Mouse (Mus musculus) stomach, postnatal 0 days (tissue): ENCODE measurements around the gene Sult6b2. TPM values are rescaled to one million over a fixed set of nuclear protein-coding genes. Genes with fewer than 3 reads are reported as not detected.

Source experiments
- ATAC-seq: fragments of 200-750 bp; cut with Nextera tagmentation; 2 replicates; pipeline ENCODE4 v1.8.0; 2017; ENCODE audit not compliant: low FRiP score, low TSS enrichment
- DNase-seq: peaks from one replicate; pipeline ENCODE4 v3.0.0-alpha.2; 2016; ENCODE audit warnings: low spot score
- H3K27ac ChIP-seq: fragments of 300-500 bp; sonication (generic); replicated peaks from 2 replicates; pipeline ENCODE4 v1.5.1; 2014; ENCODE audit warnings: mild to moderate bottlenecking, control low read depth
- H3K27me3 ChIP-seq: fragments of 300-500 bp; sonication (generic); 2 replicates; pipeline ENCODE4 v1.6.1; 2014; ENCODE audit warnings: low read length; ENCODE audit not compliant: control insufficient read depth, insufficient read depth
- H3K36me3 ChIP-seq: fragments of 300-500 bp; sonication (generic); 2 replicates; pipeline ENCODE4 v1.6.1; 2014; ENCODE audit warnings: low read length, mixed read lengths; ENCODE audit not compliant: control insufficient read depth, insufficient read depth
- H3K4me1 ChIP-seq: fragments of 300-500 bp; sonication (generic); replicated peaks from 2 replicates; pipeline ENCODE4 v1.6.1; 2014; ENCODE audit warnings: antibody characterized with exemption; ENCODE audit not compliant: control insufficient read depth, insufficient read depth
- H3K4me2 ChIP-seq: fragments of 300-500 bp; sonication (generic); replicated peaks from 2 replicates; pipeline ENCODE4 v1.6.1; 2014; ENCODE audit warnings: low read depth, mild to moderate bottlenecking, control low read depth, moderate library complexity
- H3K4me3 ChIP-seq: fragments of 300-500 bp; sonication (generic); 2 replicates; pipeline ENCODE4 v1.5.1; 2014; ENCODE audit warnings: low read depth, low read length, control low read depth
- H3K9ac ChIP-seq: fragments of 300-500 bp; sonication (generic); 2 replicates; pipeline ENCODE4 v1.6.1; 2014; ENCODE audit warnings: mild to moderate bottlenecking, low read length, control low read depth, mixed read lengths
- H3K9me3 ChIP-seq: fragments of 300-500 bp; sonication (generic); 2 replicates; pipeline ENCODE4 v1.6.1; 2016; ENCODE audit warnings: low read length; ENCODE audit not compliant: control insufficient read depth
- CTCF ChIP-seq: IDR thresholded peaks from 2 replicates; pipeline ENCODE4 v1.5.1; 2016; ENCODE audit warnings: antibody characterized with exemption, low read depth, mild to moderate bottlenecking, moderate library complexity
- EP300 ChIP-seq: optimal IDR thresholded peaks from 2 replicates; pipeline ENCODE3; 2016; ENCODE audit warnings: antibody characterized with exemption
- WGBS: fragments of 180-500 bp; shearing (Covaris S2); extraction: QIAGEN DNeasy Blood & Tissue Kit; methylation state at CpG from one replicate; pipeline ENCODE4 v1.1.7; 2014; 5-methylcytosine and 5-hydroxymethylcytosine counted together
- polyA plus RNA-seq: library from polyadenylated mRNA; unstranded; fragments of >200 nt; fragmentation: Nextera tagmentation; extraction: Ambion mirVana; gene quantifications from 2 replicates; pipeline ENCODE4 v1.2.1, GENCODE M21; 2015

Sult6b2 gene
- polyA plus RNA-seq, 1 experiment from 2014 or later = not detected

- no peaks in the 10 kb centered on the region for H3K4me1 ChIP-seq
- peak overlapping the region; percentile 30 for H3K4me2 ChIP-seq
- no peak for ATAC-seq
- H3K27me3 ChIP-seq = no peaks in the 10 kb centered on the region
- 28% methylated on average over 7 of the region's 7 CpGs for WGBS
- no peak for DNase-seq
- no peaks in the 10 kb centered on the region for H3K36me3 ChIP-seq
- H3K9me3 ChIP-seq = no peaks in the 10 kb centered on the region
- no peak overlapping the region for H3K9ac ChIP-seq
- no peak for TF ChIP-seq EP300
- TF ChIP-seq CTCF = no peak
- peak overlapping the region; percentile 64 for H3K27ac ChIP-seq
- H3K4me3 ChIP-seq = no peak overlapping the region
These were observed 57.5 kb downstream of the Sult6b2 start for GRCm38 (mm10) chr6:142746765-142747164.

- no peak for TF ChIP-seq CTCF
- TF ChIP-seq EP300 = no peak
These were observed 58.8 kb downstream of the Sult6b2 start for GRCm38 (mm10) chr6:142745484-142745883.

GRCm38 (mm10) chr6:142743193-142743592, 61.1 kb downstream of the Sult6b2 start:
- ATAC-seq = no peak

More at GRCm38 (mm10) chr6:142745484-142745883, 58.8 kb downstream of the Sult6b2 start:
- no peak overlapping the region for H3K4me3 ChIP-seq
- H3K27me3 ChIP-seq = no peaks in the 10 kb centered on the region
- ATAC-seq (no peak), DNase-seq (no peak)
- no peak overlapping the region for H3K27ac ChIP-seq
- no peak overlapping the region for H3K4me2 ChIP-seq
- no peaks in the 10 kb centered on the region for H3K9me3 ChIP-seq
- no peak overlapping the region for H3K9ac ChIP-seq
- WGBS = 86% methylated on average over 5 of the region's 5 CpGs
- H3K4me1 ChIP-seq = no peaks in the 10 kb centered on the region
- H3K36me3 ChIP-seq = no peaks in the 10 kb centered on the region

GRCm38 (mm10) chr6:142741763-142742162, 62.5 kb downstream of the Sult6b2 start:
- Histone ChIP-seq H3K4me2 (no peak overlapping the region), H3K4me1 (no peaks in the 10 kb centered on the region), H3K4me3 (no peak overlapping the region), H3K9ac (no peak overlapping the region), H3K27me3 (no peaks in the 10 kb centered on the region), H3K9me3 (no peaks in the 10 kb centered on the region), H3K36me3 (no peaks in the 10 kb centered on the region), H3K27ac (no peak overlapping the region)
- ATAC-seq (no peak), DNase-seq (no peak)
- TF ChIP-seq CTCF (no peak), EP300 (no peak)
- WGBS = 86% methylated on average over 6 of the region's 6 CpGs

More at GRCm38 (mm10) chr6:142743193-142743592, 61.1 kb downstream of the Sult6b2 start:
- H3K4me3 ChIP-seq = no peak overlapping the region
- no peaks in the 10 kb centered on the region for H3K27me3 ChIP-seq
- H3K27ac ChIP-seq = no peak overlapping the region
- H3K4me1 ChIP-seq = no peaks in the 10 kb centered on the region
- H3K9ac ChIP-seq = no peak overlapping the region
- TF ChIP-seq EP300 (no peak), CTCF (no peak)
- H3K9me3 ChIP-seq = no peaks in the 10 kb centered on the region
- 56% methylated on average over 4 of the region's 4 CpGs for WGBS
- H3K4me2 ChIP-seq = no peak overlapping the region
- no peaks in the 10 kb centered on the region for H3K36me3 ChIP-seq
- DNase-seq = no peak

GRCm38 (mm10) chr6:142738637-142739036, 65.7 kb downstream of the Sult6b2 start:
- Histone ChIP-seq H3K27me3 (no peaks in the 10 kb centered on the region), H3K27ac (no peak overlapping the region), H3K36me3 (no peaks in the 10 kb centered on the region), H3K9ac (no peak overlapping the region), H3K4me1 (no peaks in the 10 kb centered on the region), H3K9me3 (no peaks in the 10 kb centered on the region), H3K4me3 (no peak overlapping the region), H3K4me2 (no peak overlapping the region)
- DNase-seq (no peak), ATAC-seq (no peak)
- no peak for TF ChIP-seq CTCF
- no peak for TF ChIP-seq EP300
- 63% methylated on average over 6 of the region's 6 CpGs for WGBS

GRCm38 (mm10) chr6:142738225-142738624, 66.1 kb downstream of the Sult6b2 start:
- Histone ChIP-seq H3K4me3 (no peak overlapping the region), H3K36me3 (no peaks in the 10 kb centered on the region), H3K4me1 (no peaks in the 10 kb centered on the region), H3K27me3 (no peaks in the 10 kb centered on the region), H3K9me3 (no peaks in the 10 kb centered on the region), H3K4me2 (no peak overlapping the region), H3K9ac (no peak overlapping the region), H3K27ac (no peak overlapping the region)
- no peak for TF ChIP-seq EP300
- TF ChIP-seq CTCF = no peak
- DNase-seq = no peak
- 71% methylated on average over 2 of the region's 2 CpGs for WGBS
- no peak for ATAC-seq
